Mouse (Mus musculus) adrenal gland, postnatal 14 days (tissue): ENCODE results near the gene Eps15. TPM values are rescaled to one million over a fixed set of nuclear protein-coding genes. Genes with fewer than 3 reads are reported as not detected.
A peak's percentile ranks its signal among the peaks of the same experiment; 100 is the strongest.

ENCODE experiments used
- DNase-seq: peaks from one replicate; pipeline ENCODE4 v3.0.0; 2021; ENCODE audit warnings: mixed read lengths
- total RNA-seq: library from RNA; stranded (reverse); gene quantifications from 2 replicates; pipeline ENCODE4 v1.2.3, GENCODE M21; 2021

The Eps15 gene
- total RNA-seq, 1 experiment from 2014 or later: 58.2 TPM

GRCm38 (mm10) chr4:109267452-109267851 is 12.6 kb upstream of the Eps15 start:
- no peak for DNase-seq

- no peak for DNase-seq
Measured at GRCm38 (mm10) chr4:109268903-109269302, 11.2 kb upstream of the Eps15 start.

- no peak for DNase-seq
Measured at GRCm38 (mm10) chr4:109271803-109272202, 8.3 kb upstream of the Eps15 start.

- DNase-seq: no peak
Measured at GRCm38 (mm10) chr4:109273586-109274240, 6.4 kb upstream of the Eps15 start.

- peak; percentile 55 for DNase-seq
Measured at GRCm38 (mm10) chr4:109280459-109281160, 542 bp downstream of the Eps15 start.

GRCm38 (mm10) chr4:109281161-109281560 is 1.1 kb downstream of the Eps15 start:
- no peak for DNase-seq

GRCm38 (mm10) chr4:109281946-109282345 is 1.9 kb downstream of the Eps15 start:
- DNase-seq: no peak

GRCm38 (mm10) chr4:109294629-109295028 is 14.6 kb downstream of the Eps15 start:
- no peak for DNase-seq

GRCm38 (mm10) chr4:109296510-109296909 is 16.4 kb downstream of the Eps15 start:
- no peak for DNase-seq

GRCm38 (mm10) chr4:109299136-109299535 is 19.1 kb downstream of the Eps15 start:
- no peak for DNase-seq

- no peak for DNase-seq
Measured at GRCm38 (mm10) chr4:109316941-109317894, 37.1 kb downstream of the Eps15 start.

GRCm38 (mm10) chr4:109336796-109337195 is 56.7 kb downstream of the Eps15 start:
- DNase-seq: no peak

- DNase-seq: no peak
Measured at GRCm38 (mm10) chr4:109341222-109341621, 61.2 kb downstream of the Eps15 start.

GRCm38 (mm10) chr4:109342783-109343485 is 62.9 kb downstream of the Eps15 start:
- DNase-seq: no peak

GRCm38 (mm10) chr4:109343909-109344308 is 63.8 kb downstream of the Eps15 start:
- no peak for DNase-seq

- no peak for DNase-seq
Measured at GRCm38 (mm10) chr4:109378107-109378506, 98.0 kb downstream of the Eps15 start.

GRCm38 (mm10) chr4:109382457-109382856 is 102.4 kb downstream of the Eps15 start:
- DNase-seq: no peak

- DNase-seq: no peak
Measured at GRCm38 (mm10) chr4:109385599-109385998, 105.5 kb downstream of the Eps15 start.

- no peak for DNase-seq
Measured at GRCm38 (mm10) chr4:109393229-109393779, 113.2 kb downstream of the Eps15 start.

- DNase-seq: peak; percentile 17
Measured at GRCm38 (mm10) chr4:109393902-109394301, 113.8 kb downstream of the Eps15 start.

GRCm38 (mm10) chr4:109394314-109395074 is 114.4 kb downstream of the Eps15 start:
- no peak for DNase-seq
